Mouse (Mus musculus) embryonic facial prominence, embryonic 10.5 days (tissue): ENCODE measurements around the gene Ing3. TPM values are rescaled to one million over a fixed set of nuclear protein-coding genes. Genes with fewer than 3 reads are reported as not detected.
A peak's percentile ranks its signal among the peaks of the same experiment; 100 is the strongest.

Experiments used
- DNase-seq: peaks from one replicate; pipeline ENCODE4 v3.0.0-alpha.2; 2017; ENCODE audit warnings: low spot score
- H3K27ac ChIP-seq: fragments of 300-500 bp; sonication (generic); replicated peaks from 2 replicates; pipeline ENCODE4 v1.5.1; 2016; ENCODE audit warnings: mild to moderate bottlenecking
- H3K27me3 ChIP-seq: fragments of 300-500 bp; sonication (generic); replicated peaks from 2 replicates; pipeline ENCODE4 v1.6.1; 2016; ENCODE audit warnings: low read depth, mild to moderate bottlenecking; ENCODE audit not compliant: poor library complexity, severe bottlenecking
- H3K36me3 ChIP-seq: fragments of 300-500 bp; sonication (generic); replicated peaks from 2 replicates; pipeline ENCODE4 v1.6.1; 2016; ENCODE audit warnings: mild to moderate bottlenecking, moderate library complexity
- H3K4me1 ChIP-seq: fragments of 300-500 bp; sonication (generic); 2 replicates; pipeline ENCODE4 v1.6.1; 2016
- H3K4me3 ChIP-seq: fragments of 300-500 bp; sonication (generic); 2 replicates; pipeline ENCODE4 v1.5.1; 2016; ENCODE audit warnings: mild to moderate bottlenecking, moderate library complexity
- H3K9me3 ChIP-seq: fragments of 300-500 bp; sonication (generic); 2 replicates; pipeline ENCODE4 v1.6.1; 2016; ENCODE audit warnings: mild to moderate bottlenecking
- WGBS: fragments of 180-500 bp; shearing (Covaris S2); methylation state at CpG from one replicate; pipeline ENCODE4 v1.1.7; 2016; 5-methylcytosine and 5-hydroxymethylcytosine counted together
- polyA plus RNA-seq: library from polyadenylated mRNA; unstranded; fragments of >200 nt; fragmentation: Nextera tagmentation; extraction: Ambion mirVana; gene quantifications from 2 replicates; pipeline ENCODE4 v1.2.1, GENCODE M21; 2016

Gene Ing3
- polyA plus RNA-seq, 1 experiment from 2014 or later = 56.0 TPM

GRCm38 (mm10) chr6:22000086-22000485 lies 50.7 kb downstream of the Ing3 start:
- no peaks in the 10 kb centered on the region for H3K9me3 ChIP-seq
- 21% methylated on average over 6 of the region's 6 CpGs for WGBS
- peak; percentile 58 for DNase-seq
- H3K27ac ChIP-seq = peak overlapping the region; percentile 31
- no peaks in the 10 kb centered on the region for H3K27me3 ChIP-seq
- H3K36me3 ChIP-seq = peaks cover 7% of the 10 kb centered on the region
- H3K4me1 ChIP-seq = peaks cover 70% of the 10 kb centered on the region
- H3K4me3 ChIP-seq = no peak overlapping the region

GRCm38 (mm10) chr6:22000881-22001280 lies 51.5 kb downstream of the Ing3 start:
- Histone ChIP-seq H3K27me3 (no peaks in the 10 kb centered on the region), H3K9me3 (no peaks in the 10 kb centered on the region), H3K27ac (peak overlapping the region; percentile 40; the same call in 1 of the 2 replicates), H3K4me1 (peaks cover 70% of the 10 kb centered on the region), H3K4me3 (no peak overlapping the region), H3K36me3 (peaks cover 7% of the 10 kb centered on the region)
- WGBS = 83% methylated on average over 3 of the region's 3 CpGs
- DNase-seq = no peak

- Histone ChIP-seq H3K27ac (peak overlapping the region; percentile 40; the same call in 1 of the 2 replicates), H3K36me3 (peaks cover 7% of the 10 kb centered on the region), H3K9me3 (no peaks in the 10 kb centered on the region), H3K27me3 (no peaks in the 10 kb centered on the region), H3K4me3 (no peak overlapping the region), H3K4me1 (peaks cover 70% of the 10 kb centered on the region)
- WGBS = 78% methylated on average over 5 of the region's 5 CpGs
- no peak for DNase-seq
Observed at GRCm38 (mm10) chr6:22001284-22001916, 52.0 kb downstream of the Ing3 start.

GRCm38 (mm10) chr6:22002521-22003199 lies 53.3 kb downstream of the Ing3 start:
- peaks cover 61% of the 10 kb centered on the region for H3K4me1 ChIP-seq
- no peaks in the 10 kb centered on the region for H3K9me3 ChIP-seq
- H3K27me3 ChIP-seq = no peaks in the 10 kb centered on the region
- peaks cover 7% of the 10 kb centered on the region for H3K36me3 ChIP-seq
- no peak for DNase-seq
- 33% methylated on average over 17 of the region's 17 CpGs for WGBS
- peak overlapping the region; percentile 75 for H3K27ac ChIP-seq
- no peak overlapping the region; the same call in 1 of the 2 replicates for H3K4me3 ChIP-seq

- WGBS = 9% methylated on average over 6 of the region's 6 CpGs
- peaks cover 7% of the 10 kb centered on the region for H3K36me3 ChIP-seq
- DNase-seq = peak; percentile 70
- H3K4me1 ChIP-seq = peaks cover 55% of the 10 kb centered on the region
- no peak overlapping the region for H3K4me3 ChIP-seq
- H3K27ac ChIP-seq = peak overlapping the region; percentile 75
- no peaks in the 10 kb centered on the region for H3K27me3 ChIP-seq
- H3K9me3 ChIP-seq = no peaks in the 10 kb centered on the region
Observed at GRCm38 (mm10) chr6:22003200-22003587, 53.8 kb downstream of the Ing3 start.

GRCm38 (mm10) chr6:22003959-22004543 lies 54.7 kb downstream of the Ing3 start:
- DNase-seq = no peak
- Histone ChIP-seq H3K27me3 (no peaks in the 10 kb centered on the region), H3K4me3 (no peak overlapping the region), H3K9me3 (no peaks in the 10 kb centered on the region), H3K36me3 (peaks cover 10% of the 10 kb centered on the region), H3K27ac (peak overlapping the region; percentile 65; the same call in 1 of the 2 replicates), H3K4me1 (peaks cover 47% of the 10 kb centered on the region)
- WGBS = 76% methylated on average over 10 of the region's 10 CpGs

GRCm38 (mm10) chr6:22008346-22008745 lies 59.0 kb downstream of the Ing3 start:
- Histone ChIP-seq H3K4me3 (no peak overlapping the region), H3K4me1 (peaks cover 8% of the 10 kb centered on the region), H3K36me3 (peaks cover 13% of the 10 kb centered on the region), H3K9me3 (no peaks in the 10 kb centered on the region), H3K27me3 (no peaks in the 10 kb centered on the region), H3K27ac (no peak overlapping the region)
- WGBS = 92% methylated on average over 7 of the region's 7 CpGs
- no peak for DNase-seq

GRCm38 (mm10) chr6:22010258-22010657 lies 60.9 kb downstream of the Ing3 start:
- no peak overlapping the region for H3K27ac ChIP-seq
- H3K4me1 ChIP-seq = peaks cover 9% of the 10 kb centered on the region
- H3K9me3 ChIP-seq = no peaks in the 10 kb centered on the region
- WGBS = 89% methylated on average over 12 of the region's 12 CpGs
- no peaks in the 10 kb centered on the region for H3K27me3 ChIP-seq
- peaks cover 24% of the 10 kb centered on the region for H3K36me3 ChIP-seq
- H3K4me3 ChIP-seq = no peak overlapping the region
- no peak for DNase-seq

- Histone ChIP-seq H3K36me3 (peaks cover 24% of the 10 kb centered on the region), H3K27me3 (no peaks in the 10 kb centered on the region), H3K4me3 (no peak overlapping the region), H3K9me3 (no peaks in the 10 kb centered on the region), H3K27ac (no peak overlapping the region), H3K4me1 (peaks cover 9% of the 10 kb centered on the region)
- 93% methylated on average over 11 of the region's 11 CpGs for WGBS
- DNase-seq = no peak
Observed at GRCm38 (mm10) chr6:22010761-22011281, 61.5 kb downstream of the Ing3 start.

GRCm38 (mm10) chr6:22011546-22011945 lies 62.2 kb downstream of the Ing3 start:
- WGBS = 84% methylated on average over 2 of the region's 2 CpGs
- peaks cover 24% of the 10 kb centered on the region for H3K36me3 ChIP-seq
- DNase-seq = no peak
- H3K9me3 ChIP-seq = no peaks in the 10 kb centered on the region
- no peaks in the 10 kb centered on the region for H3K27me3 ChIP-seq
- H3K27ac ChIP-seq = 0 out of 2 replicates have a peak overlapping the region, but pooled peaks have one; percentile 4
- peaks cover 15% of the 10 kb centered on the region for H3K4me1 ChIP-seq
- no peak overlapping the region for H3K4me3 ChIP-seq

GRCm38 (mm10) chr6:22012099-22012498 lies 62.7 kb downstream of the Ing3 start:
- 85% methylated on average over 5 of the region's 5 CpGs for WGBS
- DNase-seq = no peak
- no peaks in the 10 kb centered on the region for H3K27me3 ChIP-seq
- H3K4me1 ChIP-seq = peaks cover 17% of the 10 kb centered on the region
- H3K36me3 ChIP-seq = peaks cover 24% of the 10 kb centered on the region
- no peaks in the 10 kb centered on the region for H3K9me3 ChIP-seq
- peak overlapping the region; percentile 4; the same call in 1 of the 2 replicates for H3K27ac ChIP-seq
- H3K4me3 ChIP-seq = no peak overlapping the region

- peaks cover 17% of the 10 kb centered on the region for H3K4me1 ChIP-seq
- no peaks in the 10 kb centered on the region for H3K9me3 ChIP-seq
- WGBS = 81% methylated on average over 5 of the region's 5 CpGs
- no peaks in the 10 kb centered on the region for H3K27me3 ChIP-seq
- H3K27ac ChIP-seq = no peak overlapping the region
- peaks cover 25% of the 10 kb centered on the region for H3K36me3 ChIP-seq
- no peak overlapping the region for H3K4me3 ChIP-seq
- DNase-seq = no peak
Observed at GRCm38 (mm10) chr6:22012501-22012900, 63.1 kb downstream of the Ing3 start.
